Mouse (Mus musculus) liver, adult 2 months (tissue): ENCODE measurements around the gene Cda.

Experiments used
- CTCF ChIP-seq: fragments of 200-500 bp; IDR thresholded peaks from 2 replicates; pipeline ENCODE4 v1.5.1; 2011; ENCODE audit warnings: low read depth, low read length, control low read depth
- POLR2A ChIP-seq: fragments of 200-500 bp; IDR thresholded peaks from 2 replicates; pipeline ENCODE4 v1.6.1; 2011; ENCODE audit warnings: low read length, control low read depth; ENCODE audit not compliant: insufficient read depth; ENCODE audit errors: extremely low read depth

- no peak for TF ChIP-seq POLR2A
- no peak for TF ChIP-seq CTCF
These were observed 60.1 kb downstream of the Cda start for GRCm38 (mm10) chr4:138307739-138308138.
